Mouse (Mus musculus) layer of hippocampus, postnatal 36 days (tissue): ENCODE results near the gene 2310022B05Rik. TPM values are rescaled to one million over a fixed set of nuclear protein-coding genes. Genes with fewer than 3 reads are reported as not detected.

Experiments used
- DNase-seq, 2 experiments: peaks; one replicate each; pipeline ENCODE4 v3.0.0; 2022
- total RNA-seq, 2 experiments: library from RNA; stranded (reverse); gene quantifications; 2 replicates each; pipeline ENCODE4 v1.2.3; 2021

2310022B05Rik gene
- total RNA-seq = 10 to 100 TPM; 71.9 to 76.2 TPM

- DNase-seq = peak; percentile 84 to 85
These were observed at the start of gene 2310022B05Rik for GRCm38 (mm10) chr8:124663112-124663873. Gene 2310022B05Rik (minus strand): TSS chr8:124663369.

GRCm38 (mm10) chr8:124705823-124706222 is 42.7 kb upstream of the 2310022B05Rik start:
- no peak for DNase-seq

- no peak for DNase-seq
These were observed 41.2 kb upstream of the 2310022B05Rik start for GRCm38 (mm10) chr8:124704376-124704775.

GRCm38 (mm10) chr8:124703526-124703925 is 40.4 kb upstream of the 2310022B05Rik start:
- no peak for DNase-seq

- no peak for DNase-seq
These were observed 39.0 kb upstream of the 2310022B05Rik start for GRCm38 (mm10) chr8:124702183-124702582.

- DNase-seq = no peak
These were observed 37.9 kb upstream of the 2310022B05Rik start for GRCm38 (mm10) chr8:124701023-124701422.

- DNase-seq = no peak
These were observed 37.1 kb upstream of the 2310022B05Rik start for GRCm38 (mm10) chr8:124700271-124700670.

GRCm38 (mm10) chr8:124695424-124696100 is 32.4 kb upstream of the 2310022B05Rik start:
- DNase-seq = no peak

- no peak for DNase-seq
These were observed 28.5 kb upstream of the 2310022B05Rik start for GRCm38 (mm10) chr8:124691706-124692105.

GRCm38 (mm10) chr8:124688899-124689298 is 25.7 kb upstream of the 2310022B05Rik start:
- DNase-seq = no peak

GRCm38 (mm10) chr8:124682218-124682617 is 19.0 kb upstream of the 2310022B05Rik start:
- DNase-seq = no peak

GRCm38 (mm10) chr8:124681792-124682157 is 18.6 kb upstream of the 2310022B05Rik start:
- DNase-seq = no peak

GRCm38 (mm10) chr8:124681077-124681791 is 18.1 kb upstream of the 2310022B05Rik start:
- DNase-seq = no peak

GRCm38 (mm10) chr8:124678246-124678645 is 15.1 kb upstream of the 2310022B05Rik start:
- DNase-seq = no peak

- peak; percentile 84 to 86 for DNase-seq
These were observed 14.3 kb upstream of the 2310022B05Rik start for GRCm38 (mm10) chr8:124677486-124677885.

GRCm38 (mm10) chr8:124677078-124677477 is 13.9 kb upstream of the 2310022B05Rik start:
- DNase-seq = peak; percentile 34 to 42

- peak in 1 of 2 experiments; percentile 35 for DNase-seq
These were observed 13.5 kb upstream of the 2310022B05Rik start for GRCm38 (mm10) chr8:124676661-124677060.

GRCm38 (mm10) chr8:124672345-124672744 is 9.2 kb upstream of the 2310022B05Rik start:
- no peak for DNase-seq

GRCm38 (mm10) chr8:124668798-124669197 is 5.6 kb upstream of the 2310022B05Rik start:
- no peak for DNase-seq

GRCm38 (mm10) chr8:124664414-124664813 is 1.2 kb upstream of the 2310022B05Rik start:
- no peak for DNase-seq

- no peak for DNase-seq
These were observed 683 bp upstream of the 2310022B05Rik start for GRCm38 (mm10) chr8:124663874-124664230.

GRCm38 (mm10) chr8:124662446-124663111 is 590 bp downstream of the 2310022B05Rik start:
- DNase-seq = no peak

- no peak for DNase-seq
These were observed 1.4 kb downstream of the 2310022B05Rik start for GRCm38 (mm10) chr8:124661781-124662180.
